ENCODE assay signal across 9 mouse cellular contexts in genomic region chr5:121266741-121267382, GRCm38 (mm10). TPM values are rescaled to one million over a fixed set of nuclear protein-coding genes. Genes with fewer than 3 reads are reported as not detected.
DNase-seq lines count a peak whose midpoint lies in the region; ATAC-seq lines count a peak whose summit lies in the region.
"Had no signal": no experiment of that assay in that cellular context is flagged by ENCODE, and none has a peak within 500 bp of the region (broad histone marks: within the 10 kb centered on the region; RNA-seq: fewer than 3 reads in every experiment).

No protein-coding gene starts in this region.

- H3K4me2 ChIP-seq in neural tube, embryonic 11.5 days (ENCODE audit: low read depth), result no peak overlapping the region

- no peak overlapping the region for H3K4me3 ChIP-seq in neural tube, embryonic 11.5 days (ENCODE audit: low read depth, low read length)
- H3K4me3 ChIP-seq: myocyte had no signal

- no peaks in the 10 kb centered on the region; the same call in 1 of the 2 replicates for H3K36me3 ChIP-seq in neural tube, embryonic 11.5 days (ENCODE audit: control insufficient read depth, insufficient read depth, low read length)

- H3K9me3 ChIP-seq in neural tube, embryonic 11.5 days (ENCODE audit: control insufficient read depth, low read length), result no peaks in the 10 kb centered on the region

- DNase-seq in neural tube, embryonic 11.5 days (ENCODE audit: low spot score), result peak; percentile 29
- DNase-seq in neural tube, embryonic 10.5 days (ENCODE audit: extremely low spot score, low spot score), result no peak
- DNase-seq in T-cell, adult 2 months (ENCODE audit: low spot score), result peak; percentile 42
- peak; percentile 76 to 85 for DNase-seq in cerebellum, postnatal 25 days
- DNase-seq in heart, postnatal 4 days, result peak; percentile 53
- peak; percentile 42 to 54 for DNase-seq in left cerebral cortex, postnatal 36 days (ENCODE audit: low spot score in 2 of 2)
- DNase-seq in natural killer cell, adult 2 months (ENCODE audit: low spot score in 2 of 2), result peak; percentile 7 to 24
- no peak for DNase-seq in yolk sac, embryonic 10.5 days (ENCODE audit: low spot score)

- no peak overlapping the region for H3K27ac ChIP-seq in neural tube, embryonic 11.5 days (ENCODE audit: low read depth, low read length)

- no peaks in the 10 kb centered on the region for H3K4me1 ChIP-seq in neural tube, embryonic 11.5 days (ENCODE audit: control insufficient read depth, insufficient read depth, low read length)

- ATAC-seq in neural tube, embryonic 11.5 days (ENCODE audit: insufficient read depth, low FRiP score, low TSS enrichment), result no peak

- WGBS in neural tube, embryonic 11.5 days, result 91% methylated on average over 7 of the region's 7 CpGs

- intact Hi-C loops in left cerebral cortex, postnatal 36 days (cut with DNase I), result loop anchor here (2.0 kb wide), 1 partner anchor 52 kb away; no protein-coding TSS in a partner anchor

- no peak overlapping the region for H3K9ac ChIP-seq in neural tube, embryonic 11.5 days (ENCODE audit: low read length)

- no peaks in the 10 kb centered on the region for H3K27me3 ChIP-seq in neural tube, embryonic 11.5 days (ENCODE audit: control insufficient read depth, insufficient read depth, low read length)

RNA-seq across cellular contexts. Expression of gene Hectd4, which starts 46.8 kb away (rescaled TPM):
- 11.7 and 12.5 TPM in 2 replicates for polyA plus RNA-seq in neural tube, embryonic 11.5 days (2014; fragmentation: Nextera tagmentation; extraction: Ambion mirVana)
- total RNA-seq in heart, postnatal 4 days (2021), result 10 to 100 TPM; 22.7 to 25.8 TPM
- total RNA-seq in left cerebral cortex, postnatal 36 days (2021), result 100 to 1,000 TPM; 180 to 207 TPM

Comparison
In these comparisons a context has a peak if more than half of its experiments do, and no peak if none do; other contexts are left out.
1. DNase-seq: peak in neural tube, embryonic 11.5 days (single experiment), T-cell, adult 2 months (single experiment), cerebellum, postnatal 25 days (2 of 2), heart, postnatal 4 days (single experiment), left cerebral cortex, postnatal 36 days (2 of 2) and natural killer cell, adult 2 months (2 of 2); none in neural tube, embryonic 10.5 days (single experiment) and yolk sac, embryonic 10.5 days (single experiment).
2. RNA of gene Hectd4, which starts 46.8 kb away (total RNA-seq): 180 to 207 TPM in left cerebral cortex, postnatal 36 days; 22.7 to 25.8 TPM in heart, postnatal 4 days; every median in the first group is over 4 times any median in the second.